ENCODE assay signal across 7 mouse cellular contexts in genomic region chr5:91962639-91963440, GRCm38 (mm10). TPM values are rescaled to one million over a fixed set of nuclear protein-coding genes. Genes with fewer than 3 reads are reported as not detected.
A peak's percentile ranks its signal among the peaks of the same experiment; 100 is the strongest.
DNase-seq lines count a peak whose midpoint lies in the region; ATAC-seq lines count a peak whose summit lies in the region.

Gene Rchy1, minus strand, starts transcription at chr5:91963068.

- no peaks in the 10 kb centered on the region for H3K36me3 ChIP-seq in intestine, embryonic 15.5 days
- peaks cover 3% of the 10 kb centered on the region for H3K36me3 ChIP-seq in midbrain, embryonic 10.5 days

- no peaks in the 10 kb centered on the region for H3K9me3 ChIP-seq in intestine, embryonic 15.5 days
- H3K9me3 ChIP-seq in midbrain, embryonic 10.5 days (replicated peaks) = no peaks in the 10 kb centered on the region

- ATAC-seq in intestine, embryonic 15.5 days = peak; percentile 98

- H3K4me2 ChIP-seq in intestine, embryonic 15.5 days (replicated peaks) = peak within 1 kb of the TSS; percentile 56

- H3K27ac ChIP-seq in intestine, embryonic 15.5 days = peak within 1 kb of the TSS; percentile 100
- H3K27ac ChIP-seq in midbrain, embryonic 10.5 days (replicated peaks) = peak within 1 kb of the TSS; percentile 95

- peak within 1 kb of the TSS; percentile 81 for H3K9ac ChIP-seq in intestine, embryonic 15.5 days

- peak; percentile 97 for DNase-seq in adrenal gland, adult 2 months
- DNase-seq in embryo, embryonic 11.5 days (ENCODE audit: low read depth, low spot score) = peak; percentile 90
- DNase-seq in gastrocnemius, postnatal 36 days = peak; percentile 86 to 90
- DNase-seq in left cerebral cortex, postnatal 25 days (ENCODE audit: low spot score in 2 of 2) = peak; percentile 88 to 96
- DNase-seq in midbrain, embryonic 10.5 days (ENCODE audit: low spot score) = peak; percentile 96
- peak; percentile 94 for DNase-seq in right cerebral cortex, postnatal 4 days

- WGBS in intestine, embryonic 15.5 days = under 1% methylated on average over 65 of the region's 65 CpGs
- WGBS in midbrain, embryonic 10.5 days = under 1% methylated on average over 65 of the region's 65 CpGs

- intact Hi-C loops in gastrocnemius, postnatal 36 days (cut with DNase I) = loop anchor here (10.0 kb wide), 1 partner anchor 152 kb away; no protein-coding TSS in a partner anchor
- intact Hi-C loops in left cerebral cortex, postnatal 25 days (cut with DNase I) = loop anchor here (1.0 to 10.0 kb wide), 5 partner anchors 31 to 446 kb away; partner anchors contain the start of genes G3bp2, Parm1 and Uso1

- H3K4me1 ChIP-seq in intestine, embryonic 15.5 days (replicated peaks) = peaks cover 11% of the 10 kb centered on the region
- H3K4me1 ChIP-seq in midbrain, embryonic 10.5 days = peaks cover 25% of the 10 kb centered on the region

- H3K27me3 ChIP-seq in intestine, embryonic 15.5 days (replicated peaks) = no peaks in the 10 kb centered on the region
- no peaks in the 10 kb centered on the region for H3K27me3 ChIP-seq in midbrain, embryonic 10.5 days (ENCODE audit: low read depth, poor library complexity, severe bottlenecking)

- peak within 1 kb of the TSS; percentile 73 for H3K4me3 ChIP-seq in intestine, embryonic 15.5 days (replicated peaks)
- H3K4me3 ChIP-seq in midbrain, embryonic 10.5 days = peak within 1 kb of the TSS; percentile 78

RNA-seq across cellular contexts. Expression of gene Rchy1, which starts in this region (rescaled TPM):
- 10 to 100 TPM; 54.2 to 61.2 TPM for total RNA-seq in adrenal gland, adult 2 months (2021)
- 10.8 and 11.5 TPM in 2 replicates for polyA plus RNA-seq in adrenal gland, adult 2 months (2012; rRNA removed)
- 10 to 100 TPM; 21.7 to 26.0 TPM for total RNA-seq in gastrocnemius, postnatal 36 days (2021)
- 74.1 and 80.7 TPM in 2 replicates for polyA plus RNA-seq in intestine, embryonic 15.5 days (2015; fragmentation: Nextera tagmentation; extraction: Ambion mirVana)
- 10 to 100 TPM; 37.4 to 37.7 TPM for total RNA-seq in left cerebral cortex, postnatal 25 days (2021)
- 58.0 and 64.7 TPM in 2 replicates for polyA plus RNA-seq in midbrain, embryonic 10.5 days (2016; fragmentation: Nextera tagmentation; extraction: Ambion mirVana)

Comparison
In these comparisons a context has a peak if more than half of its experiments do, and no peak if none do; other contexts are left out.
1. Peak in every context shown above with its lines: DNase-seq, ATAC-seq, H3K4me3 ChIP-seq and H3K27ac ChIP-seq.